Mouse (Mus musculus) liver, postnatal 0 days (tissue): Measurements from ENCODE around the gene Capn10. TPM values are rescaled to one million over a fixed set of nuclear protein-coding genes. Genes with fewer than 3 reads are reported as not detected.

Experiments used
- ATAC-seq: fragments of 200-750 bp; cut with Nextera tagmentation; 2 replicates; pipeline ENCODE4 v1.8.0; 2017; ENCODE audit warnings: mild to moderate bottlenecking, moderate library complexity
- DNase-seq: peaks from one replicate; pipeline ENCODE4 v3.0.0-alpha.2; 2016
- H3K27ac ChIP-seq: fragments of 300-500 bp; sonication (generic); 2 replicates; pipeline ENCODE4 v1.5.1; 2014; ENCODE audit warnings: antibody characterized with exemption, moderate library complexity, mild to moderate bottlenecking, low read depth
- H3K27me3 ChIP-seq: fragments of 300-500 bp; sonication (generic); 2 replicates; pipeline ENCODE4 v1.6.1; 2014; ENCODE audit warnings: low read length, control low read depth, mixed read lengths; ENCODE audit not compliant: insufficient read depth
- H3K36me3 ChIP-seq: fragments of 300-500 bp; sonication (generic); replicated peaks from 2 replicates; pipeline ENCODE4 v1.6.1; 2014; ENCODE audit warnings: mild to moderate bottlenecking, control low read depth, low read length, moderate library complexity, mixed read lengths; ENCODE audit not compliant: insufficient read depth
- H3K4me1 ChIP-seq: fragments of 300-500 bp; sonication (generic); 2 replicates; pipeline ENCODE4 v1.6.1; 2014; ENCODE audit warnings: antibody characterized with exemption, mild to moderate bottlenecking, control low read depth; ENCODE audit not compliant: insufficient read depth
- H3K4me2 ChIP-seq: fragments of 300-500 bp; sonication (generic); 2 replicates; pipeline ENCODE4 v1.6.1; 2014; ENCODE audit warnings: low read depth, mild to moderate bottlenecking, low read length, moderate library complexity, mixed read lengths
- H3K4me3 ChIP-seq: fragments of 300-500 bp; sonication (generic); 2 replicates; pipeline ENCODE4 v1.5.1; 2014; ENCODE audit warnings: low read depth, low read length
- H3K9ac ChIP-seq: fragments of 300-500 bp; sonication (generic); replicated peaks from 2 replicates; pipeline ENCODE4 v1.6.1; 2014; ENCODE audit warnings: mild to moderate bottlenecking, moderate library complexity
- H3K9me3 ChIP-seq: fragments of 300-500 bp; sonication (generic); 2 replicates; pipeline ENCODE4 v1.6.1; 2016; ENCODE audit warnings: mild to moderate bottlenecking, control low read depth, low read length, mixed read lengths
- CTCF ChIP-seq: sonication (generic); IDR thresholded peaks from 2 replicates; pipeline ENCODE4 v1.5.1; 2016; ENCODE audit warnings: antibody characterized with exemption, low read depth
- EP300 ChIP-seq: IDR thresholded peaks from 2 replicates; pipeline ENCODE4 v1.6.1; 2016; ENCODE audit warnings: antibody characterized with exemption, low read depth, mild to moderate bottlenecking
- WGBS: fragments of 180-500 bp; shearing (Covaris S2); extraction: QIAGEN DNeasy Blood & Tissue Kit; methylation state at CpG from one replicate; pipeline ENCODE4 v1.1.7; 2014; ENCODE audit not compliant: insufficient replicate concordance; 5-methylcytosine and 5-hydroxymethylcytosine counted together
- polyA plus RNA-seq: library from polyadenylated mRNA; unstranded; fragments of >200 nt; fragmentation: Nextera tagmentation; extraction: Ambion mirVana; gene quantifications from 2 replicates; pipeline ENCODE4 v1.2.1, GENCODE M21; 2015

Gene Capn10
- polyA plus RNA-seq, 1 experiment from 2014 or later: 25.8 TPM

- Histone ChIP-seq H3K4me2 (no peak overlapping the region), H3K36me3 (peaks cover 48% of the 10 kb centered on the region), H3K27ac (no peak overlapping the region), H3K4me3 (no peak overlapping the region), H3K27me3 (no peaks in the 10 kb centered on the region), H3K9ac (no peak overlapping the region), H3K4me1 (peaks cover 16% of the 10 kb centered on the region), H3K9me3 (no peaks in the 10 kb centered on the region)
- TF ChIP-seq EP300 (no peak), CTCF (no peak)
- ATAC-seq: no peak
- no peak for DNase-seq
- WGBS: 83% methylated on average over 4 of the region's 4 CpGs
These were observed 5.6 kb downstream of the Capn10 start for GRCm38 (mm10) chr1:92939746-92940145.

- Histone ChIP-seq H3K9me3 (no peaks in the 10 kb centered on the region), H3K27ac (no peak overlapping the region), H3K36me3 (peaks cover 77% of the 10 kb centered on the region), H3K4me1 (no peaks in the 10 kb centered on the region; the same call in 1 of the 2 replicates), H3K9ac (no peak overlapping the region), H3K27me3 (no peaks in the 10 kb centered on the region), H3K4me2 (no peak overlapping the region), H3K4me3 (no peak overlapping the region)
- TF ChIP-seq CTCF: no peak
- DNase-seq (no peak), ATAC-seq (no peak)
- 89% methylated on average over 19 of the region's 19 CpGs for WGBS
These were observed 9.2 kb downstream of the Capn10 start for GRCm38 (mm10) chr1:92943219-92943989.

DNA sequence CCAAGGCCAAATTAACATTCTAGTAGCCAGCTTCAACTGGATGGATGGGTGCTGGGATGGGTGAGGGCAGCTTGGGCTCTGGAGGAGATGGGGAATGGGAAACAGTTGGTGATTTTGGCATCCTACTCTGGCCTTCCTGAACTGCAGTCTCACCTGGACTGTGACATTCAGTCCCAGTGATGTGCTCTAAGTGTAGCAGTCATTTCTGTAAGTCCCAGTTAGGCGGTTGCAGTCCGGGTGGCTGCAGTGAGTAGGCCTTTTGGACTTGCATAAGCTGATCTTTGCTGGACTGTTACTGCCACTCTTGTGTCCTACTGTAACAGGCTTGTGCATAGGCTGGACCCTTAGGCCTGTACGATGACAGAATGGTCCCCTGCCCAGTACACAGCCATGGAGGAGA lies 13.8 kb downstream of the Capn10 start:
- Histone ChIP-seq H3K4me1 (no peaks in the 10 kb centered on the region; the same call in 1 of the 2 replicates), H3K9me3 (no peaks in the 10 kb centered on the region), H3K27ac (no peak overlapping the region), H3K27me3 (no peaks in the 10 kb centered on the region), H3K4me3 (no peak overlapping the region), H3K9ac (no peak overlapping the region), H3K36me3 (peaks cover 42% of the 10 kb centered on the region), H3K4me2 (no peak overlapping the region)
- no peak for TF ChIP-seq EP300
- no peak for TF ChIP-seq CTCF
- 94% methylated on average over 3 of the region's 3 CpGs for WGBS
- DNase-seq (no peak), ATAC-seq (no peak)

GRCm38 (mm10) chr1:92949426-92949825 lies 15.2 kb downstream of the Capn10 start:
- DNase-seq (peak; percentile 52), ATAC-seq (peak; percentile 21; the same call in 1 of the 2 replicates)
- Histone ChIP-seq H3K27ac (no peak overlapping the region), H3K9ac (no peak overlapping the region), H3K4me2 (no peak overlapping the region), H3K27me3 (no peaks in the 10 kb centered on the region), H3K4me3 (no peak overlapping the region), H3K36me3 (peaks cover 35% of the 10 kb centered on the region), H3K4me1 (no peaks in the 10 kb centered on the region), H3K9me3 (no peaks in the 10 kb centered on the region)
- 60% methylated on average over 6 of the region's 6 CpGs for WGBS
- TF ChIP-seq CTCF (peak; percentile 73), EP300 (no peak)

- no peak within 1 kb of the TSS for H3K9ac ChIP-seq
- no peak within 1 kb of the TSS for H3K4me3 ChIP-seq
- H3K27me3 ChIP-seq: no peaks in the 10 kb centered on the region
- no peak within 1 kb of the TSS for H3K4me2 ChIP-seq
- no peak for DNase-seq
- no peak for ATAC-seq
- no peaks in the 10 kb centered on the region for H3K9me3 ChIP-seq
- peaks cover 27% of the 10 kb centered on the region for H3K36me3 ChIP-seq
- no peak within 1 kb of the TSS for H3K27ac ChIP-seq
- H3K4me1 ChIP-seq: no peaks in the 10 kb centered on the region
- 66% methylated on average over 5 of the region's 5 CpGs for WGBS
- no peak for TF ChIP-seq CTCF
- TF ChIP-seq EP300: no peak
These were observed 16.4 kb downstream of the Capn10 start, which contains the start of gene Gpr35 for GRCm38 (mm10) chr1:92950607-92951006. Gene Gpr35 (plus strand): TSS chr1:92950865.

GRCm38 (mm10) chr1:92953641-92954040 lies 19.5 kb downstream of the Capn10 start:
- H3K4me3 ChIP-seq: no peak overlapping the region
- H3K36me3 ChIP-seq: no peaks in the 10 kb centered on the region; the same call in 1 of the 2 replicates
- no peaks in the 10 kb centered on the region for H3K27me3 ChIP-seq
- H3K4me2 ChIP-seq: no peak overlapping the region
- H3K4me1 ChIP-seq: no peaks in the 10 kb centered on the region
- no peak overlapping the region for H3K27ac ChIP-seq
- WGBS: 69% methylated on average over 2 of the region's 2 CpGs
- TF ChIP-seq EP300 (no peak), CTCF (no peak)
- ATAC-seq (no peak), DNase-seq (no peak)
- H3K9me3 ChIP-seq: no peaks in the 10 kb centered on the region
- no peak overlapping the region for H3K9ac ChIP-seq
